Mouse (Mus musculus) thymus, adult 2 months (tissue): ENCODE results near the gene Ptprj. TPM values are rescaled to one million over a fixed set of nuclear protein-coding genes. Genes with fewer than 3 reads are reported as not detected.
"Not testable (repeated sequence)": the region's sequence is repeated elsewhere in the genome, so short reads cannot be mapped to it uniquely, and the experiment has no call there.

Experiments
- DNase-seq: peaks from one replicate; pipeline ENCODE4 v3.0.0; 2021
- H3K27ac ChIP-seq: fragments of 200-500 bp; 2 replicates; pipeline ENCODE4 v1.5.1; 2012; ENCODE audit warnings: low read length, control low read depth; ENCODE audit not compliant: control insufficient read depth, insufficient read depth
- H3K27me3 ChIP-seq: fragments of 200-500 bp; 2 replicates; pipeline ENCODE4 v1.6.1; 2012; ENCODE audit warnings: mild to moderate bottlenecking, low read length, moderate library complexity, mixed read lengths; ENCODE audit not compliant: control insufficient read depth, insufficient read depth
- H3K36me3 ChIP-seq: fragments of 200-500 bp; 2 replicates; pipeline ENCODE4 v1.6.1; 2012; ENCODE audit warnings: mild to moderate bottlenecking, low read length, moderate library complexity; ENCODE audit not compliant: control insufficient read depth, insufficient read depth
- H3K4me1 ChIP-seq: fragments of 200-500 bp; replicated peaks from 2 replicates; pipeline ENCODE4 v1.6.1; 2012; ENCODE audit warnings: low read length; ENCODE audit not compliant: control insufficient read depth, insufficient read depth
- H3K4me3 ChIP-seq: fragments of 200-500 bp; 2 replicates; pipeline ENCODE4 v1.5.1; 2012; ENCODE audit warnings: mild to moderate bottlenecking, low read length, control low read depth, moderate library complexity; ENCODE audit not compliant: control insufficient read depth, insufficient read depth
- CTCF ChIP-seq: fragments of 200-500 bp; IDR thresholded peaks from 2 replicates; pipeline ENCODE4 v1.5.1; 2012; ENCODE audit warnings: mild to moderate bottlenecking, control low read depth, low read length, moderate library complexity, borderline replicate concordance; ENCODE audit not compliant: control insufficient read depth, poor library complexity, insufficient read depth; ENCODE audit errors: extremely low read depth
- POLR2A ChIP-seq: fragments of 200-500 bp; IDR thresholded peaks from 2 replicates; pipeline ENCODE4 v1.6.1; 2012; ENCODE audit warnings: mild to moderate bottlenecking, low read length, control low read depth, moderate library complexity; ENCODE audit not compliant: control insufficient read depth, poor library complexity, insufficient read depth; ENCODE audit errors: extremely low read depth
- WGBS: fragments of 180-500 bp; shearing (Covaris S2); methylation state at CpG from one replicate; pipeline ENCODE4 v1.1.7; 2018; 5-methylcytosine and 5-hydroxymethylcytosine counted together
- polyA plus RNA-seq: library from polyadenylated mRNA; depleted of rRNA; stranded (reverse); fragments of >200 nt; gene quantifications from 2 replicates; pipeline ENCODE4 v1.2.3, GENCODE M21; 2012

Ptprj gene
- polyA plus RNA-seq, 1 experiment: 5.0 TPM

GRCm38 (mm10) chr2:90574536-90574935 is 5.9 kb downstream of the Ptprj start:
- 68% methylated on average over 8 of the region's 8 CpGs for WGBS
- H3K4me1 ChIP-seq: peaks cover 22% of the 10 kb centered on the region
- no peak overlapping the region for H3K27ac ChIP-seq
- DNase-seq: no peak
- H3K4me3 ChIP-seq: no peak overlapping the region
- no peak for TF ChIP-seq CTCF
- no peak for TF ChIP-seq POLR2A
- no peaks in the 10 kb centered on the region for H3K36me3 ChIP-seq
- H3K27me3 ChIP-seq: no peaks in the 10 kb centered on the region

GRCm38 (mm10) chr2:90573640-90574526 is 6.6 kb downstream of the Ptprj start:
- Histone ChIP-seq H3K4me1 (peaks cover 21% of the 10 kb centered on the region), H3K36me3 (no peaks in the 10 kb centered on the region), H3K4me3 (no peak overlapping the region), H3K27ac (no peak overlapping the region), H3K27me3 (no peaks in the 10 kb centered on the region)
- 30% methylated on average over 17 of the region's 17 CpGs for WGBS
- TF ChIP-seq POLR2A (no peak), CTCF (no peak)
- DNase-seq: no peak

GRCm38 (mm10) chr2:90572126-90572525 is 8.3 kb downstream of the Ptprj start:
- no peak for DNase-seq
- H3K4me3 ChIP-seq: no peak overlapping the region

GRCm38 (mm10) chr2:90571399-90571798 is 9.0 kb downstream of the Ptprj start:
- H3K4me3 ChIP-seq, H3K27ac ChIP-seq, H3K36me3 ChIP-seq, H3K27me3 ChIP-seq, DNase-seq: not testable (repeated sequence)
- peaks cover 31% of the 10 kb centered on the region for H3K4me1 ChIP-seq
- WGBS: 97% methylated on average over 6 of the region's 6 CpGs

More at GRCm38 (mm10) chr2:90572126-90572525, 8.3 kb downstream of the Ptprj start:
- Histone ChIP-seq H3K36me3 (no peaks in the 10 kb centered on the region), H3K27me3 (no peaks in the 10 kb centered on the region), H3K4me1 (peaks cover 24% of the 10 kb centered on the region), H3K27ac (no peak overlapping the region)
- TF ChIP-seq CTCF (no peak), POLR2A (no peak)
- WGBS: 94% methylated on average over 5 of the region's 5 CpGs

GRCm38 (mm10) chr2:90570871-90571270 is 9.6 kb downstream of the Ptprj start:
- peaks cover 36% of the 10 kb centered on the region for H3K4me1 ChIP-seq
- no peak for DNase-seq

GRCm38 (mm10) chr2:90570216-90570615 is 10.2 kb downstream of the Ptprj start:
- Histone ChIP-seq H3K27me3 (no peaks in the 10 kb centered on the region), H3K27ac (peak overlapping the region; percentile 82), H3K36me3 (no peaks in the 10 kb centered on the region), H3K4me1 (peaks cover 40% of the 10 kb centered on the region), H3K4me3 (no peak overlapping the region)
- 21% methylated on average over 10 of the region's 10 CpGs for WGBS
- TF ChIP-seq CTCF (no peak), POLR2A (peak; percentile 43; the same call in 1 of the 2 replicates)
- DNase-seq: peak; percentile 57

More at GRCm38 (mm10) chr2:90570871-90571270, 9.6 kb downstream of the Ptprj start:
- Histone ChIP-seq H3K27me3 (no peaks in the 10 kb centered on the region), H3K4me3 (no peak overlapping the region), H3K27ac (no peak overlapping the region), H3K36me3 (no peaks in the 10 kb centered on the region)
- 94% methylated on average over 2 of the region's 2 CpGs for WGBS
- no peak for TF ChIP-seq CTCF
- no peak for TF ChIP-seq POLR2A

- Histone ChIP-seq H3K4me1 (peaks cover 40% of the 10 kb centered on the region), H3K27me3 (no peaks in the 10 kb centered on the region), H3K27ac (no peak overlapping the region), H3K36me3 (no peaks in the 10 kb centered on the region), H3K4me3 (no peak overlapping the region)
- WGBS: 94% methylated on average over 7 of the region's 7 CpGs
- DNase-seq: no peak
- TF ChIP-seq POLR2A (no peak), CTCF (no peak)
Measured at GRCm38 (mm10) chr2:90568961-90569481, 11.4 kb downstream of the Ptprj start.
